Mouse (Mus musculus) cerebellum, adult 2 months (tissue): Measurements from ENCODE around the gene Lsm7. TPM values are rescaled to one million over a fixed set of nuclear protein-coding genes. Genes with fewer than 3 reads are reported as not detected.

Experiments
- DNase-seq, 2 experiments: peaks; one replicate each; pipeline ENCODE4 v3.0.0; 2021
- H3K27ac ChIP-seq: fragments of 200-500 bp; 2 replicates; pipeline ENCODE4 v1.5.1; 2012; ENCODE audit warnings: low read length, control low read depth, inconsistent platforms; ENCODE audit not compliant: insufficient read depth
- H3K27me3 ChIP-seq: fragments of 200-500 bp; 2 replicates; pipeline ENCODE4 v1.6.1; 2012; ENCODE audit warnings: inconsistent platforms, mild to moderate bottlenecking, low read length, moderate library complexity; ENCODE audit not compliant: control insufficient read depth, insufficient read depth
- H3K4me1 ChIP-seq: fragments of 200-500 bp; 2 replicates; pipeline ENCODE4 v1.6.1; 2011; ENCODE audit warnings: low read length; ENCODE audit not compliant: control insufficient read depth, insufficient read depth
- H3K4me3 ChIP-seq: fragments of 200-500 bp; replicated peaks from 2 replicates; pipeline ENCODE3; 2011; ENCODE audit warnings: mild to moderate bottlenecking, low read depth, low read length, control low read depth; ENCODE audit not compliant: insufficient read depth
- CTCF ChIP-seq: fragments of 200-500 bp; IDR thresholded peaks from 2 replicates; pipeline ENCODE4 v1.5.1; 2011; ENCODE audit warnings: low read depth, mild to moderate bottlenecking, control low read depth, low read length, moderate library complexity, borderline replicate concordance; ENCODE audit not compliant: insufficient read depth
- POLR2A ChIP-seq: fragments of 200-500 bp; IDR thresholded peaks from 2 replicates; pipeline ENCODE4 v1.6.1; 2011; ENCODE audit warnings: low read length, control low read depth, borderline replicate concordance; ENCODE audit not compliant: insufficient read depth
- WGBS: fragments of 180-500 bp; shearing (Covaris S2); methylation state at CpG from one replicate; pipeline ENCODE4 v1.1.7; 2018; 5-methylcytosine and 5-hydroxymethylcytosine counted together
- polyA plus RNA-seq: library from polyadenylated mRNA; depleted of rRNA; stranded (reverse); fragments of >200 nt; gene quantifications from 2 replicates; pipeline ENCODE4 v1.2.3, GENCODE M21; 2012

Lsm7 gene
- polyA plus RNA-seq, 1 experiment: 215 TPM

GRCm38 (mm10) chr10:80900318-80901247 lies 45.6 kb upstream of the Lsm7 start, which contains the start of gene Timm13:
Timm13 (minus strand) TSS chr10:80900969.
- no peaks in the 10 kb centered on the region for H3K27me3 ChIP-seq
- H3K4me3 ChIP-seq: peak within 1 kb of the TSS; percentile 62
- WGBS: under 1% methylated on average over 72 of the region's 72 CpGs
- DNase-seq: peak; percentile 98 to 100
- H3K4me1 ChIP-seq: peaks cover 16% of the 10 kb centered on the region
- peak within 1 kb of the TSS; percentile 41 for H3K27ac ChIP-seq
- TF ChIP-seq POLR2A: peak; percentile 74
- no peak for TF ChIP-seq CTCF

GRCm38 (mm10) chr10:80899591-80900317 lies 44.7 kb upstream of the Lsm7 start:
- DNase-seq: peak; percentile 42 to 43
- TF ChIP-seq POLR2A (no peak), CTCF (no peak)
- 0 out of 2 replicates have a peak overlapping the region, but pooled peaks have one; percentile 12 for H3K27ac ChIP-seq
- H3K4me3 ChIP-seq: peak overlapping the region; percentile 62
- H3K27me3 ChIP-seq: no peaks in the 10 kb centered on the region
- 13% methylated on average over 25 of the region's 25 CpGs for WGBS
- peaks cover 16% of the 10 kb centered on the region for H3K4me1 ChIP-seq

GRCm38 (mm10) chr10:80899074-80899473 lies 44.1 kb upstream of the Lsm7 start:
- Histone ChIP-seq H3K4me1 (peaks cover 16% of the 10 kb centered on the region), H3K4me3 (peak overlapping the region; percentile 62)
- TF ChIP-seq CTCF (no peak), POLR2A (no peak)

GRCm38 (mm10) chr10:80897861-80898510 lies 43.0 kb upstream of the Lsm7 start:
- no peak overlapping the region for H3K27ac ChIP-seq
- no peak overlapping the region for H3K4me3 ChIP-seq

More at GRCm38 (mm10) chr10:80899074-80899473, 44.1 kb upstream of the Lsm7 start:
- whole genome bisulfite sequencing: 70% methylated on average over 8 of the region's 8 CpGs
- Histone ChIP-seq H3K27ac (no peak overlapping the region), H3K27me3 (no peaks in the 10 kb centered on the region)
- DNase-seq: peak in 1 of 2 experiments; percentile 32

GRCm38 (mm10) chr10:80896581-80897485 lies 41.8 kb upstream of the Lsm7 start:
- no peak overlapping the region for H3K27ac ChIP-seq

More at GRCm38 (mm10) chr10:80897861-80898510, 43.0 kb upstream of the Lsm7 start:
- WGBS: 31% methylated on average over 41 of the region's 41 CpGs
- DNase-seq: peak in 1 of 2 experiments; percentile 44
- Histone ChIP-seq H3K27me3 (no peaks in the 10 kb centered on the region), H3K4me1 (peaks cover 16% of the 10 kb centered on the region)
- TF ChIP-seq CTCF (no peak), POLR2A (no peak)

GRCm38 (mm10) chr10:80895697-80896096 lies 40.7 kb upstream of the Lsm7 start:
- no peak for DNase-seq
- Histone ChIP-seq H3K4me3 (no peak overlapping the region), H3K27ac (no peak overlapping the region), H3K27me3 (no peaks in the 10 kb centered on the region), H3K4me1 (peaks cover 16% of the 10 kb centered on the region)
- no peak for TF ChIP-seq POLR2A
- TF ChIP-seq CTCF: no peak
- WGBS: 83% methylated on average over 6 of the region's 6 CpGs

More at GRCm38 (mm10) chr10:80896581-80897485, 41.8 kb upstream of the Lsm7 start:
- no peak for DNase-seq
- TF ChIP-seq CTCF (no peak), POLR2A (no peak)
- H3K4me1 ChIP-seq: peaks cover 16% of the 10 kb centered on the region
- H3K4me3 ChIP-seq: no peak overlapping the region
- no peaks in the 10 kb centered on the region for H3K27me3 ChIP-seq
- 63% methylated on average over 24 of the region's 24 CpGs for WGBS
